Mouse (Mus musculus): ENCODE measurements around the gene Hcn3. TPM values are rescaled to one million over a fixed set of nuclear protein-coding genes. Genes with fewer than 3 reads are reported as not detected.

Hcn3 gene
- polyA plus RNA-seq, 1 experiment from 2014 or later, result 0.77 TPM

DNA sequence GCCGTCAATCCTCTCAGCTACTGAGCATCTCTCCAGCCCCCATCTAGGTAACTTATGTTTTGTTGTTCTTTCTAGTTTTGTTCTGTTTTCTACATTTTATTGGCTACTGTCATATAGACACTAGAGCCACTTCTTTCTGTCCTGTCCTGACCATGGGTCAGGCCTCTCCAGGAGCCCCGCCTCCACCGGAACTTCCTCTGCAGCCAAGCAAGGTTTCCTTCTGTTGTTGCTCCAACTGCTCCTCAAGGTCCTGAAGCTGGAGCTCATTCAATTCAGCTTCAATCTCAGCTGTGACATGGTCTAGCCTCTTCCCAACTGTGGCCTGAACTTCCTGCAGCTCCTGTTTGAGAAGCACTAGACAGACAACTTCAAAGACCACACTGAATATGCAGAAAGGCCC, 30.1 kb downstream of the Hcn3 start:
- Histone ChIP-seq H3K27ac (no peak overlapping the region), H3K9me3 (no peaks in the 10 kb centered on the region), H3K36me3 (no peaks in the 10 kb centered on the region)

DNA sequence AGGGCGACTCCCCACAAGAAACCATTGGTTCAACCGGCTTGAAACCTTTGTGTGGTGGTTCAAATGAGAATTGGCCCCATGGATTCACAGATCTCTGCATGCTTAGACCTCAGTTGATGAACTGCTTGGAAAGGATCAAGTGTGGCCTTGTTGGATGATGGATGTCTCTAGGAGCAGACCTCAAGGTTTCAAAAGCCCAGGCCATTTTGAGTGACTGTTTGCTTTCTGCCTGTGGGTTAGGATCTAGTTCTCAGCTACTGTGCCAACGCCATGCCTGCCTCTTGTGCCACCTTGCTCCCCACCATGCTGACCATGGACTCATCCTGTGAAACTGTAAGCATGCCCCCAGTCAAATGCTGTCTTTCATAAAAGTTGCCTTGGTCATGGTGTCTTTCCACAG, 34.0 kb downstream of the Hcn3 start:
- Histone ChIP-seq H3K36me3 (no peaks in the 10 kb centered on the region), H3K27ac (no peak overlapping the region), H3K4me3 (no peak overlapping the region), H3K9me3 (no peaks in the 10 kb centered on the region), H3K4me1 (0 out of 2 replicates have a peak, but pooled peaks cover 4% of the 10 kb centered on the region), H3K27me3 (ENCODE audit: insufficient read depth, poor library complexity, severe bottlenecking) (no peaks in the 10 kb centered on the region)
- DNase-seq (ENCODE audit: low spot score), result no peak
- WGBS, result 84% methylated on average over 3 of the region's 3 CpGs

More for the DNA sequence above, 30.1 kb downstream of the Hcn3 start:
- 86% methylated on average over 3 of the region's 3 CpGs for WGBS
- Histone ChIP-seq H3K27me3 (ENCODE audit: insufficient read depth, poor library complexity, severe bottlenecking) (peaks cover 24% of the 10 kb centered on the region; the same call in 1 of the 2 replicates), H3K4me3 (no peak overlapping the region), H3K4me1 (peaks cover 26% of the 10 kb centered on the region)
- no peak for DNase-seq (ENCODE audit: low spot score)

DNA sequence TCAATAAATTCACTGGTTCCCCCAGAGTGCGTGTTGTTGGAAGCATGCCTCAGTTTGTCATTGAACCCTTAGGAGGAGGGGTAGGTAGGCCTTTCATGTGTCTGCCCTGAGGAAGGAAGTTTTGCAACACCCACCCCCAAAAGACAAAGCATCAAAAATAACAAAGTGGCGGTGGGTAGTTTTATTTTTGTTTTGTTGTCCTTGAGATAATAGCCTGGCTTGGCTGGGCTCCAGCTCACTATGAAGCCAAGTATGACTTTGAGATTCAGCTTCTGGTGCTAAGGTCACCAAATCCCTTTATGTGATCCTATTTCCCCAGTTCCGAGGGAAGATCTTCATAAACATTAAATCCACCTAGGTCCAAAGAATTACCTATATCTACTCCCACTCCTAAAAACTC, 35.8 kb downstream of the Hcn3 start:
- no peaks in the 10 kb centered on the region for H3K27me3 ChIP-seq (ENCODE audit: insufficient read depth, poor library complexity, severe bottlenecking)
- no peak overlapping the region for H3K27ac ChIP-seq
- H3K9me3 ChIP-seq, result no peaks in the 10 kb centered on the region
- DNase-seq (ENCODE audit: low spot score), result no peak
- H3K4me3 ChIP-seq, result no peak overlapping the region
- H3K4me1 ChIP-seq, result 0 out of 2 replicates have a peak, but pooled peaks cover 4% of the 10 kb centered on the region
- 64% methylated on average over 3 of the region's 3 CpGs for whole genome bisulfite sequencing
- no peaks in the 10 kb centered on the region for H3K36me3 ChIP-seq

DNA sequence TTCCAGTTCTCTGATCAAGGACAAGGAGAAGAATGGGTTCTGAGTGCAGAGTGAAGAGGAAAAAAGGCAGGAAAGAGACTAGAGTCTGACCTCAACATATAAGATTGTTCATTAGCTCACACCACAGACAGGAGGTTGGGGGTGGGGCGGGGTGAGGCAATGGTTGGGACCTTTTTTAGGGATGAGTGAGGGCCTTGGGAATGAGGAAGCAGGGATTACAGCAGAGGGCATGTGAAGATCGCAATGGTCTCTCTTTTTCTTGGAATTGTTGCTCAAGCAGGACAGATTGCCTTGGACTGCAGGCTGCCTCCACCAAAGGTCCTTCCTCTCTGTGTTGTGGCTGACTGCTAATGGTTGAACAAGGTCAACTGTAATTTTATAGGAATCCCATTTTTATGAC, 36.7 kb downstream of the Hcn3 start:
- H3K27ac ChIP-seq, result no peak overlapping the region
- 69% methylated on average over 2 of the region's 2 CpGs for whole genome bisulfite sequencing
- no peak overlapping the region for H3K4me3 ChIP-seq
- H3K36me3 ChIP-seq, result no peaks in the 10 kb centered on the region
- no peak for DNase-seq (ENCODE audit: low spot score)
- H3K9me3 ChIP-seq, result no peaks in the 10 kb centered on the region
- no peaks in the 10 kb centered on the region for H3K27me3 ChIP-seq (ENCODE audit: insufficient read depth, poor library complexity, severe bottlenecking)
- H3K4me1 ChIP-seq, result 0 out of 2 replicates have a peak, but pooled peaks cover 4% of the 10 kb centered on the region

DNA sequence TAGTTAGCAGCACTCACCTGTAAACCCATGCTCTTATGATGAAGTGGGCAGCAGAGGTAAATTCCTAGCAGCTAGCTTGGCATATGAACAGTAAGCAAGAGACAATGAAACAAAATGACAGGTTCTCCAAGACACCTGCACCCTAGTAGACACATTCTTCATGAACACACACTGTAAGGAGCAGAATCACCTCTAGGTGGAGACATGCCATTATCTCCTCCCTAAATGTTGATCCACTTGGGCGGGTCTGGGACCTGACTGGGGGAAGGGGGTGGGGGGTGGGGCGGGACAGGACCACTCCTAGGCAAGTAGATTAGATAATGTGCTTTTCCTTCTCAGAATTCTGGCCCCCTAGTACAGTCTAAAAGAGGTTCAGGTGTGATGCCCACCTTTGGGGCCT, 44.5 kb downstream of the Hcn3 start:
- Histone ChIP-seq H3K27ac (no peak overlapping the region), H3K4me3 (no peak overlapping the region), H3K36me3 (no peaks in the 10 kb centered on the region), H3K9me3 (0 out of 2 replicates have a peak, but pooled peaks cover 3% of the 10 kb centered on the region), H3K4me1 (no peaks in the 10 kb centered on the region), H3K27me3 (ENCODE audit: insufficient read depth, poor library complexity, severe bottlenecking) (no peaks in the 10 kb centered on the region)
- 7% methylated on average over 2 of the region's 2 CpGs for WGBS
- no peak for DNase-seq (ENCODE audit: low spot score)

DNA sequence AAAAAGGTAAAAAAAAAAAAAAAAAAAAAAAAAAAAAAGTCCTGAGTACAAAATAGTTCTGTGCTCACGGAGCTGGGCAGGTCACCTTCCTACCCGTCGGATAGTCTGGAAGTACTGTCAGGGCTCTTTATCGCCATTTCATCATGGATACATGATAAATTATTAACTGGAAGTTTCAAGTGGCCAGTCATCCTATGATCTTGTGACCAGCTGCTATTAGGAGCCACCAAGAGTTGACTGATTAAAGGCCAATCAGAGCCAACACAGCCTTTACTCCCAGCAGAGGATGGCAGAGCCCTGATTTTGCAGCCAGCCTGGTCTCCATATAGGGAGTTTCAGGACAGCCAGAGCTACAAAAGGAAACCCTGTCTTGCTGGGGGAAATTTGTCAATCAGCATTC, 46.9 kb downstream of the Hcn3 start:
- Histone ChIP-seq H3K4me3 (no peak overlapping the region), H3K4me1 (no peaks in the 10 kb centered on the region), H3K27me3 (ENCODE audit: insufficient read depth, poor library complexity, severe bottlenecking) (no peaks in the 10 kb centered on the region), H3K9me3 (0 out of 2 replicates have a peak, but pooled peaks cover 3% of the 10 kb centered on the region), H3K27ac (no peak overlapping the region), H3K36me3 (no peaks in the 10 kb centered on the region)
- WGBS, result 78% methylated on average over 4 of the region's 4 CpGs
- DNase-seq (ENCODE audit: low spot score), result no peak

DNA sequence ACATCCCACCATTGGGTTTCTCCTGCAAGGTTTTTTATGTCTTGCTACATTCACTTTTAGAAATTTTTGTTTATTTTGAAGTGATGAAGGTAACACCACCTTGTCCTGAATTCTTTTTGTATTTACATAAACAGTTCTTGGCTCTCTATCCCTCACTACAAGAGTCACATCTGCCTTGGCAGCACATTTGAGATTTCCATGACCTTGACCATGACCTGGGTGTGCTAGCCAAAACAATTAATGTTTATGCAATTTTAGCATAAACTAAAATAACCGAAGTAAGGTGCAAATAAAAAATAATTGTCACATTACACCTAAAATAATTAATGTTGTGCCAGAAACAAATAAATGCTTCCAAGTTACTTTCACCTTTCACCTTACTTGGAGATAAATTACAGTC, 51.9 kb downstream of the Hcn3 start:
- no peaks in the 10 kb centered on the region for H3K27me3 ChIP-seq (ENCODE audit: insufficient read depth, poor library complexity, severe bottlenecking)
- H3K27ac ChIP-seq, result no peak overlapping the region
- no peaks in the 10 kb centered on the region for H3K36me3 ChIP-seq
- 0 out of 2 replicates have a peak, but pooled peaks cover 3% of the 10 kb centered on the region for H3K4me1 ChIP-seq
- WGBS, result 60% methylated on average over 1 of the region's 1 CpGs
- H3K9me3 ChIP-seq, result no peaks in the 10 kb centered on the region
- H3K4me3 ChIP-seq, result no peak overlapping the region
- DNase-seq (ENCODE audit: low spot score), result no peak

DNA sequence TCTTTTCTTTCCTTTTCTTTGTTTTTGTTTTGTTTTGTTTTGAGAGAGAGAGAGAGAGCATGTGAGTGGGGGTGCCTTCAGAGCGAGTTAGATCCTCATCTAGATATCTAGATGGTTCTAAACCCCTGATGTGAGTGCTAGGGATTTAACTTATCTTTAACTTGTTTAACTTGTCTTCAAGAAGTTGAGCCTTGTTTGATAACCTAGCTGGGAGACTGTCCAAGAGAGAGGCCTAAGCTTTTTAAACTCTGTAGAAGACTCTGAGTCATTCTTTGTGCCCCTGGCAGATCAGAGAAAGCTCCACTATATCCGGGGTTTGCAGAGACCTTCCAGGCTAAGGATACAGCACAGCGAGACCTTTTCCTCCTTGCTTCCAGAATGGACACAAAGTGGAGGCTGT, 52.5 kb downstream of the Hcn3 start:
- Histone ChIP-seq H3K27me3 (ENCODE audit: insufficient read depth, poor library complexity, severe bottlenecking) (no peaks in the 10 kb centered on the region), H3K4me1 (0 out of 2 replicates have a peak, but pooled peaks cover 3% of the 10 kb centered on the region), H3K9me3 (no peaks in the 10 kb centered on the region), H3K36me3 (no peaks in the 10 kb centered on the region), H3K27ac (no peak overlapping the region), H3K4me3 (no peak overlapping the region)
- 54% methylated on average over 3 of the region's 3 CpGs for WGBS
- no peak for DNase-seq (ENCODE audit: low spot score)

DNA sequence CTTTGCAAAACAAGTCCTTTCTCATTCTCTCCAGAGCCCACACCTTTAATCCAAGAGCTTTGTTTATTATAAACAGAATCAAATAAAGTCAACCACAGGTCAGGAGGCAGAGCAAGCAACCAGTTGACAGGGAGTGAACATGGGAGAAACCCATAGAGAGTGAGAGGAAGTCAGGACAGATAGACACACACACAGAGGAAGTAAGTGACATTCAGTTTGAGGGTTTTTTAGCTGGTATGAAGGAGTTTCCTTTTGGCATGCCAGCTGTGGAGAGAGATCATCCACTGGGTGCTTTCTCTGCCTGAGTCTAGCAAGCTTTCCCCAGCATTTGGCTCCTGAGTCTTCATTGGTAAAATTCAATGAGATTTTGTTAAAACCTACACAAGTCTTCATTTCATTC, 53.1 kb downstream of the Hcn3 start:
- Histone ChIP-seq H3K27me3 (ENCODE audit: insufficient read depth, poor library complexity, severe bottlenecking) (no peaks in the 10 kb centered on the region), H3K4me3 (no peak overlapping the region), H3K9me3 (no peaks in the 10 kb centered on the region), H3K4me1 (peaks cover 3% of the 10 kb centered on the region; the same call in 1 of the 2 replicates), H3K36me3 (no peaks in the 10 kb centered on the region), H3K27ac (no peak overlapping the region)
- DNase-seq (ENCODE audit: low spot score), result no peak

DNA sequence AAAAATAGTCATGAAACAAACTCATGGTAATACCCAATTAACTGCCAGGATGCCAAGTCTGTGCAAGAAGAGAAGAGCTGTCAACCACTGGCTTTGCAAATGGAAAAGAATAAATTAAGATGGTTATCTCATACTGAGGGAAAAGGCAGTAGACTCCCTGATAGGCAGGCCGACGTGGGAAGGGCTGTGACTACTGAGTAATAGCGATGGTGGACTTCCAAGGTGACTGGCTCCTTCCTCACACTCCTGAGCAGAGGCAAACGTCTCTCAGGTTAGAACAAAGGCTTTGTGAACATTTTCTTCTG, 56.8 kb downstream of the Hcn3 start:
- Histone ChIP-seq H3K27ac (peak overlapping the region; percentile 71; the same call in 1 of the 2 replicates), H3K36me3 (peaks cover 21% of the 10 kb centered on the region), H3K27me3 (ENCODE audit: insufficient read depth, poor library complexity, severe bottlenecking) (no peaks in the 10 kb centered on the region), H3K4me1 (peaks cover 20% of the 10 kb centered on the region), H3K4me3 (no peak overlapping the region), H3K9me3 (no peaks in the 10 kb centered on the region)
- no peak for DNase-seq (ENCODE audit: low spot score)
- WGBS, result 68% methylated on average over 4 of the region's 4 CpGs

DNA sequence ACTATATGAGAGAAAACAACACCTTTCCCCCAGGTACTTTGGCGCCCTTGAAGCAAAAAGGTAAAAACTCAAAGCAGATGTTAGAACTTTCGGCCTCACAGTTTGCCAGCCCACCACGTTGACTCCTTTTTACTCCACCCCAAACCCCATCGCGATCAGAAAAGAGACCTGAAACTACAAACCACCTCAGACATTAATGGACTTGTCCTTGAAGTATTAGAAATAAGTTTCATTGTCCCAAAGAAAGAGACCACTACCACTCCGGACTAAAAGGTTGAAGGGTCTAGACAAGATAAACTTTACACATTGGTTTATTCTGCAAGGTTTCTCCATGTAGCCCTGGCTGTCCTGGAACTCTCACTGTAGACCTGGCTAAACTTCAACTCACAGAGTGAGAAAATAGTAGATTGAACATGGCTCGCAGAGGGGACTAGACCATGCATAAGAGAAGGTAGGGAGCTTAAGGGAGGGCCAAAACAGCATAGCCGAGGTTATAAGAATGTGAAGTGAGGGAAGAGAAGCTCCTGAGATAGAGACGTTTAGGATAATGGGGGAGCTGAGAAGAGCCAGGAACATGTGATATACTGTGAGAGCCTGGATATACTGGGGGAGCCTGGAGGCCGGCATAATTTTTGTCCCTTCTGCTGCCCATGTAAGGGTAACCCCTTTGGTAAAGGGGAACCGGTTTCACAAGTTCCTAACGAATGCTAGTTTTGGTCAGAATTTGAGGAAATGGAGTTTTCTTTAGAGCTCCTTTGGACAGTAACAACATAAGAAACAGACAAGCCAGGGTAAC, 57.3 kb downstream of the Hcn3 start:
- Histone ChIP-seq H3K4me3 (peak overlapping the region; percentile 73), H3K36me3 (peaks cover 27% of the 10 kb centered on the region), H3K27ac (peak overlapping the region; percentile 71), H3K9me3 (no peaks in the 10 kb centered on the region), H3K27me3 (ENCODE audit: insufficient read depth, poor library complexity, severe bottlenecking) (no peaks in the 10 kb centered on the region), H3K4me1 (peaks cover 20% of the 10 kb centered on the region)
- whole genome bisulfite sequencing, result 63% methylated on average over 12 of the region's 12 CpGs
- DNase-seq (ENCODE audit: low spot score), result no peak

DNA sequence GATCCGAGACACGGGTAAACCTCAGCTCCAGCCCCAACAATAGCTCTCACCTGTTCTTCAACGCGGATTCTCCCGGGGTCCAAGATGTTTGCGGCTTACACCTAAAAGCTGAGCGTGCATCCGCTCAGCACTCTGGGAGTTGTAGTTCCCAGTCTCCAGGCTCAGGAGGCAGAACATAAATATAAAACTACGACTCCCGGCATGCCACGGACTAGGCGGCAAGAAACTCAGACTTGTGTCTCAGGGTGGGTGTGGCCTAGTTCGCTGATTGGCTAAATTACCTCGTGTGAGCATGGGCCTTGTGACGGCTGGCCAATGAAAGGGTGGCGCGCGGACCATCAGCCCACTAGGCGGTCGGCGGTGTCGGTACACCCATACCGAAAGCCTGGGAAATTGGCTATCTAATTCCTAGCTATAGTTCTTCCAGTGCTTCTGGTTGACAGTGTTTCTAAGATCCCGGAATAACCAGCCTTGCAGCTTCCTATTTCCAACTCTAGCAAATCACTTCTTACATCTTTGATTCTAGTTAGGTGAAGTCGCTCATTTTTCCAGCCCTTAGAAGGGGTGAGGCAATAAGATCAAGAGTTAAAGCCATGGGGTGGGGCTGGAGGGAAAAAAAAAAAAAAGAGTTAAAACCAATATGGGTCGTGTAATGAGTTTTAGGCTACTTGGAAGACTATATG, 58.0 kb downstream of the Hcn3 start, which contains the start of gene Fdps:
TSS of gene Fdps (minus strand) at position 148 of the 683 bp plus-strand sequence.
- Histone ChIP-seq H3K27ac (peak within 1 kb of the TSS; percentile 84), H3K36me3 (peaks cover 34% of the 10 kb centered on the region), H3K4me3 (peak within 1 kb of the TSS; percentile 73), H3K9me3 (no peaks in the 10 kb centered on the region), H3K4me1 (peaks cover 20% of the 10 kb centered on the region), H3K27me3 (ENCODE audit: insufficient read depth, poor library complexity, severe bottlenecking) (no peaks in the 10 kb centered on the region)
- WGBS, result under 1% methylated on average over 26 of the region's 26 CpGs
- DNase-seq (ENCODE audit: low spot score), result peak; percentile 99

DNA sequence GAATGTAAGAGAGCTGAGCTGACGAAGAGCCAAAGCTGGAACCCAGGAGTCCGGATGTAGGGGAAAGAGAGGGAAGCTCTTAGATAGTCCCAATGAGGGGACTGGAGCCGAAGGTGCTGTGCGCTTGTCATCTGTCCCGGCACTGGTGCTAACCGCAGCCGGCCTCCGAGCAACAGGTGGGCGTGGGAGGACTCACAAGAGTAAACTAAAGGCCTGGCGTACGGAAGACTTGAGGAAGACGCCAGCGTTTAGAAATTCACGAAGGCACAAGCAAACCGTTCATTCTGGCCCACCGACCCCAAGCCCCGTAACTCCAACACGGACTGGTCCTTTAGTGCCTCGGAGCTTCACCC, 58.6 kb downstream of the Hcn3 start:
- Histone ChIP-seq H3K27me3 (ENCODE audit: insufficient read depth, poor library complexity, severe bottlenecking) (no peaks in the 10 kb centered on the region), H3K9me3 (no peaks in the 10 kb centered on the region), H3K4me1 (peaks cover 17% of the 10 kb centered on the region), H3K27ac (peak overlapping the region; percentile 84), H3K36me3 (peaks cover 39% of the 10 kb centered on the region), H3K4me3 (peak overlapping the region; percentile 73)
- no peak for DNase-seq (ENCODE audit: low spot score)
- under 1% methylated on average over 19 of the region's 19 CpGs for WGBS

Data from heart, embryonic 10.5 days (tissue).